Mouse (Mus musculus) heart, adult 2 months (tissue): ENCODE results near the gene Lysmd1. TPM values are rescaled to one million over a fixed set of nuclear protein-coding genes. Genes with fewer than 3 reads are reported as not detected.

Experiments
- DNase-seq, 2 experiments: peaks; one replicate each; pipeline ENCODE4 v3.0.0; 2021
- H3K27ac ChIP-seq: fragments of 200-600 bp; 2 replicates; pipeline ENCODE4 v1.8.1; 2022
- H3K27me3 ChIP-seq: fragments of 200-500 bp; 2 replicates; pipeline ENCODE4 v1.6.1; 2012; ENCODE audit warnings: mild to moderate bottlenecking, low read length, inconsistent platforms, mixed read lengths; ENCODE audit not compliant: control insufficient read depth, insufficient read depth
- H3K36me3 ChIP-seq: fragments of 200-500 bp; 2 replicates; pipeline ENCODE4 v1.6.1; 2012; ENCODE audit warnings: low read length, inconsistent platforms; ENCODE audit not compliant: control insufficient read depth, insufficient read depth
- H3K4me1 ChIP-seq: fragments of 200-500 bp; 2 replicates; pipeline ENCODE4 v1.6.1; 2011; ENCODE audit warnings: low read length; ENCODE audit not compliant: control insufficient read depth, insufficient read depth
- H3K4me3 ChIP-seq: fragments of 200-600 bp; 2 replicates; pipeline ENCODE4 v1.8.1; 2022
- H3K79me2 ChIP-seq: fragments of 200-500 bp; replicated peaks from 2 replicates; pipeline ENCODE4 v1.6.1; 2012; ENCODE audit warnings: mild to moderate bottlenecking, inconsistent platforms, low read length, moderate library complexity, mixed read lengths; ENCODE audit not compliant: control insufficient read depth, insufficient read depth
- H3K9ac ChIP-seq: fragments of 200-500 bp; 2 replicates; pipeline ENCODE4 v1.6.1; 2012; ENCODE audit warnings: low read depth, mild to moderate bottlenecking, control low read depth, inconsistent platforms, low read length, mixed read lengths
- CTCF ChIP-seq: fragments of 200-600 bp; IDR thresholded peaks from 2 replicates; pipeline ENCODE4 v1.8.1; 2022; ENCODE audit warnings: antibody characterized with exemption, mild to moderate bottlenecking, moderate library complexity
- EP300 ChIP-seq: fragments of 200-500 bp; IDR thresholded peaks from 2 replicates; pipeline ENCODE4 v1.6.1; 2011; ENCODE audit warnings: low read depth, low read length, control low read depth; ENCODE audit not compliant: insufficient read depth
- POLR2A ChIP-seq: fragments of 200-500 bp; IDR thresholded peaks from 2 replicates; pipeline ENCODE4 v1.6.1; 2011; ENCODE audit warnings: mild to moderate bottlenecking, low read depth, low read length, control low read depth; ENCODE audit not compliant: insufficient read depth
- WGBS: fragments of 180-500 bp; shearing (Covaris S2); methylation state at CpG from one replicate; pipeline ENCODE4 v1.1.7; 2018; 5-methylcytosine and 5-hydroxymethylcytosine counted together
- intact Hi-C: fragments of 180-260 bp; cut with DNase I; formaldehyde crosslinking; loops from one replicate; pipeline ENCODE4 v1.15.1; 2025
- polyA plus RNA-seq: library from polyadenylated mRNA; depleted of rRNA; stranded (reverse); fragments of >200 nt; gene quantifications from 2 replicates; pipeline ENCODE4 v1.2.3, GENCODE M21; 2012
- total RNA-seq, 2 experiments: library from RNA; stranded (reverse); gene quantifications; 2 replicates each; pipeline ENCODE4 v1.2.3; 2021

The Lysmd1 gene
- total and polyA plus RNA-seq, 3 experiments, result 4.5 to 6.3 (median 5.8) TPM

GRCm38 (mm10) chr3:95153874-95154273 is 20.0 kb downstream of the Lysmd1 start:
- Histone ChIP-seq H3K27me3 (no peaks in the 10 kb centered on the region), H3K4me3 (no peak overlapping the region), H3K36me3 (no peaks in the 10 kb centered on the region), H3K79me2 (no peaks in the 10 kb centered on the region), H3K4me1 (no peaks in the 10 kb centered on the region), H3K9ac (no peak overlapping the region), H3K27ac (no peak overlapping the region)
- no peak for DNase-seq
- TF ChIP-seq POLR2A, result no peak
- TF ChIP-seq CTCF, result peak; percentile 70
- 36% methylated on average over 4 of the region's 4 CpGs for WGBS
- intact Hi-C loops, result no loop called here

GRCm38 (mm10) chr3:95159511-95159986 is 25.7 kb downstream of the Lysmd1 start:
- intact Hi-C loops, result no loop called here

GRCm38 (mm10) chr3:95159987-95160963 is 26.4 kb downstream of the Lysmd1 start, which contains the start of gene Sema6c:
Gene Sema6c, plus strand, starts transcription at chr3:95160457.
- H3K9ac ChIP-seq, result peak within 1 kb of the TSS; percentile 73
- intact Hi-C loops, result loop anchor here (2.0 kb wide), 2 partner anchors 17 to 53 kb away; partner anchors contain the start of genes Pip5k1a and Tnfaip8l2
- no peaks in the 10 kb centered on the region for H3K27me3 ChIP-seq
- H3K79me2 ChIP-seq, result no peaks in the 10 kb centered on the region
- H3K4me3 ChIP-seq, result peak within 1 kb of the TSS; percentile 89
- DNase-seq, result peak; percentile 93
- H3K4me1 ChIP-seq, result peaks cover 5% of the 10 kb centered on the region
- under 1% methylated on average over 66 of the region's 66 CpGs for WGBS
- TF ChIP-seq EP300, result 0 out of 2 replicates have a peak, but pooled peaks have one; percentile 19
- no peak for TF ChIP-seq CTCF
- peak; percentile 87 for TF ChIP-seq POLR2A
- no peaks in the 10 kb centered on the region for H3K36me3 ChIP-seq
- peak within 1 kb of the TSS; percentile 52 for H3K27ac ChIP-seq

More at GRCm38 (mm10) chr3:95159511-95159986, 25.7 kb downstream of the Lysmd1 start:
- Histone ChIP-seq H3K4me3 (peak overlapping the region; percentile 89), H3K9ac (peak overlapping the region; percentile 58), H3K36me3 (no peaks in the 10 kb centered on the region), H3K27me3 (no peaks in the 10 kb centered on the region), H3K4me1 (peaks cover 5% of the 10 kb centered on the region), H3K79me2 (no peaks in the 10 kb centered on the region), H3K27ac (peak overlapping the region; percentile 34)
- 34% methylated on average over 8 of the region's 8 CpGs for WGBS
- no peak for TF ChIP-seq CTCF
- DNase-seq, result no peak

- peak; percentile 20 to 43 for DNase-seq
- no peak for TF ChIP-seq POLR2A
- no peak for TF ChIP-seq EP300
- TF ChIP-seq CTCF, result no peak
- intact Hi-C loops, result loop anchor here (2.0 kb wide), 2 partner anchors 18 to 54 kb away; partner anchors contain the start of genes Pip5k1a and Tnfaip8l2
These were observed 27.2 kb downstream of the Lysmd1 start for GRCm38 (mm10) chr3:95161041-95161551.

GRCm38 (mm10) chr3:95161618-95162344 is 27.9 kb downstream of the Lysmd1 start:
- Histone ChIP-seq H3K27ac (no peak overlapping the region), H3K4me1 (peaks cover 5% of the 10 kb centered on the region), H3K36me3 (no peaks in the 10 kb centered on the region), H3K27me3 (no peaks in the 10 kb centered on the region), H3K9ac (no peak overlapping the region), H3K79me2 (no peaks in the 10 kb centered on the region), H3K4me3 (peak overlapping the region; percentile 89)
- intact Hi-C loops, result loop anchor here (2.0 kb wide), 2 partner anchors 19 to 55 kb away; partner anchors contain the start of genes Pip5k1a and Tnfaip8l2
- no peak for DNase-seq
- TF ChIP-seq POLR2A (no peak), CTCF (no peak), EP300 (no peak)
- WGBS, result 30% methylated on average over 9 of the region's 9 CpGs

More at GRCm38 (mm10) chr3:95161041-95161551, 27.2 kb downstream of the Lysmd1 start:
- H3K4me3 ChIP-seq, result peak overlapping the region; percentile 89
- no peaks in the 10 kb centered on the region for H3K36me3 ChIP-seq
- no peaks in the 10 kb centered on the region for H3K79me2 ChIP-seq
- peaks cover 5% of the 10 kb centered on the region for H3K4me1 ChIP-seq
- WGBS, result 8% methylated on average over 30 of the region's 30 CpGs
- H3K27me3 ChIP-seq, result no peaks in the 10 kb centered on the region
- H3K9ac ChIP-seq, result peak overlapping the region; percentile 73
- no peak overlapping the region for H3K27ac ChIP-seq
